Mouse (Mus musculus) intestine, embryonic 16.5 days (tissue): Measurements from ENCODE around the gene Hmga1. TPM values are rescaled to one million over a fixed set of nuclear protein-coding genes. Genes with fewer than 3 reads are reported as not detected.

Experiments
- ATAC-seq: fragments of 200-750 bp; cut with Nextera tagmentation; 2 replicates; pipeline ENCODE4 v1.8.0; 2017; ENCODE audit warnings: moderate TSS enrichment, moderate library complexity
- H3K27ac ChIP-seq: fragments of 300-500 bp; sonication (generic); 2 replicates; pipeline ENCODE4 v1.5.1; 2014; ENCODE audit warnings: mild to moderate bottlenecking, low read length
- H3K27me3 ChIP-seq: fragments of 300-500 bp; sonication (generic); replicated peaks from 2 replicates; pipeline ENCODE4 v1.6.1; 2014; ENCODE audit warnings: low read length, control low read depth, mixed read lengths; ENCODE audit not compliant: control insufficient read depth, insufficient read depth
- H3K36me3 ChIP-seq: fragments of 300-500 bp; sonication (generic); 2 replicates; pipeline ENCODE4 v1.6.1; 2014; ENCODE audit warnings: low read length, control low read depth; ENCODE audit not compliant: control insufficient read depth, insufficient read depth
- H3K4me1 ChIP-seq: fragments of 300-500 bp; sonication (generic); 2 replicates; pipeline ENCODE4 v1.6.1; 2014; ENCODE audit warnings: low read length, control low read depth, mixed read lengths; ENCODE audit not compliant: control insufficient read depth, insufficient read depth
- H3K4me2 ChIP-seq: fragments of 300-500 bp; sonication (generic); 2 replicates; pipeline ENCODE4 v1.6.1; 2014; ENCODE audit warnings: low read depth, low read length, control low read depth
- H3K4me3 ChIP-seq: fragments of 300-500 bp; sonication (generic); 2 replicates; pipeline ENCODE4 v1.5.1; 2014; ENCODE audit warnings: mild to moderate bottlenecking, low read length
- H3K9ac ChIP-seq: fragments of 300-500 bp; sonication (generic); 2 replicates; pipeline ENCODE4 v1.6.1; 2014; ENCODE audit warnings: low read depth, low read length
- H3K9me3 ChIP-seq: fragments of 300-500 bp; sonication (generic); 2 replicates; pipeline ENCODE4 v1.6.1; 2016; ENCODE audit warnings: low read length, control low read depth; ENCODE audit not compliant: control insufficient read depth
- WGBS: fragments of 180-500 bp; shearing (Covaris S2); extraction: QIAGEN DNeasy Blood & Tissue Kit; methylation state at CpG from one replicate; pipeline ENCODE4 v1.1.7; 2014; 5-methylcytosine and 5-hydroxymethylcytosine counted together
- polyA plus RNA-seq: library from polyadenylated mRNA; unstranded; fragments of >200 nt; fragmentation: Nextera tagmentation; extraction: Ambion mirVana; gene quantifications from 2 replicates; pipeline ENCODE4 v1.2.1, GENCODE M21; 2015

The Hmga1 gene
- polyA plus RNA-seq, 1 experiment from 2014 or later, result 319 TPM

- Histone ChIP-seq H3K9ac (no peak overlapping the region), H3K27ac (no peak overlapping the region), H3K36me3 (no peaks in the 10 kb centered on the region), H3K4me1 (peaks cover 10% of the 10 kb centered on the region; the same call in 1 of the 2 replicates), H3K4me2 (no peak overlapping the region), H3K4me3 (no peak overlapping the region), H3K27me3 (no peaks in the 10 kb centered on the region), H3K9me3 (no peaks in the 10 kb centered on the region)
- no peak for ATAC-seq
- WGBS, result 55% methylated on average over 12 of the region's 12 CpGs
These were observed 10.3 kb upstream of the Hmga1 start for GRCm38 (mm10) chr17:27545991-27546390.

GRCm38 (mm10) chr17:27546574-27547085, 9.7 kb upstream of the Hmga1 start:
- no peak for ATAC-seq
- H3K4me3 ChIP-seq, result no peak overlapping the region
- H3K27ac ChIP-seq, result no peak overlapping the region
- H3K27me3 ChIP-seq, result no peaks in the 10 kb centered on the region
- H3K9me3 ChIP-seq, result no peaks in the 10 kb centered on the region
- H3K9ac ChIP-seq, result no peak overlapping the region
- H3K4me2 ChIP-seq, result no peak overlapping the region
- WGBS, result 72% methylated on average over 7 of the region's 7 CpGs
- peaks cover 10% of the 10 kb centered on the region; the same call in 1 of the 2 replicates for H3K4me1 ChIP-seq
- no peaks in the 10 kb centered on the region for H3K36me3 ChIP-seq

GRCm38 (mm10) chr17:27547253-27547868, 8.9 kb upstream of the Hmga1 start:
- no peak overlapping the region for H3K9ac ChIP-seq
- no peaks in the 10 kb centered on the region for H3K9me3 ChIP-seq
- peak; percentile 55 for ATAC-seq
- H3K4me3 ChIP-seq, result no peak overlapping the region
- no peaks in the 10 kb centered on the region for H3K36me3 ChIP-seq
- H3K27me3 ChIP-seq, result no peaks in the 10 kb centered on the region
- 65% methylated on average over 9 of the region's 9 CpGs for WGBS
- no peak overlapping the region for H3K4me2 ChIP-seq
- no peak overlapping the region for H3K27ac ChIP-seq
- peaks cover 10% of the 10 kb centered on the region; the same call in 1 of the 2 replicates for H3K4me1 ChIP-seq

- Histone ChIP-seq H3K4me2 (no peak overlapping the region), H3K36me3 (no peaks in the 10 kb centered on the region), H3K9ac (peak overlapping the region; percentile 45; the same call in 1 of the 2 replicates), H3K4me3 (no peak overlapping the region), H3K27ac (no peak overlapping the region), H3K27me3 (no peaks in the 10 kb centered on the region), H3K9me3 (no peaks in the 10 kb centered on the region), H3K4me1 (0 out of 2 replicates have a peak, but pooled peaks cover 7% of the 10 kb centered on the region)
- ATAC-seq, result no peak
- 65% methylated on average over 8 of the region's 8 CpGs for WGBS
These were observed 7.1 kb upstream of the Hmga1 start for GRCm38 (mm10) chr17:27549234-27549633.

- Histone ChIP-seq H3K4me2 (no peak overlapping the region), H3K27me3 (no peaks in the 10 kb centered on the region), H3K9ac (no peak overlapping the region), H3K4me1 (peaks cover 15% of the 10 kb centered on the region; the same call in 1 of the 2 replicates), H3K9me3 (no peaks in the 10 kb centered on the region), H3K36me3 (no peaks in the 10 kb centered on the region), H3K27ac (no peak overlapping the region), H3K4me3 (no peak overlapping the region)
- ATAC-seq, result no peak
- 68% methylated on average over 10 of the region's 10 CpGs for WGBS
These were observed 4.8 kb upstream of the Hmga1 start for GRCm38 (mm10) chr17:27551393-27551940.

GRCm38 (mm10) chr17:27552215-27553201, 3.8 kb upstream of the Hmga1 start:
- Histone ChIP-seq H3K9me3 (no peaks in the 10 kb centered on the region), H3K36me3 (no peaks in the 10 kb centered on the region), H3K9ac (no peak overlapping the region; the same call in 1 of the 2 replicates), H3K4me1 (peaks cover 13% of the 10 kb centered on the region; the same call in 1 of the 2 replicates), H3K27ac (no peak overlapping the region), H3K27me3 (no peaks in the 10 kb centered on the region), H3K4me2 (no peak overlapping the region), H3K4me3 (no peak overlapping the region)
- WGBS, result 72% methylated on average over 23 of the region's 23 CpGs
- no peak for ATAC-seq

- Histone ChIP-seq H3K4me1 (peaks cover 26% of the 10 kb centered on the region), H3K9me3 (no peaks in the 10 kb centered on the region), H3K4me2 (peak overlapping the region; percentile 90), H3K36me3 (no peaks in the 10 kb centered on the region), H3K9ac (peak overlapping the region; percentile 92), H3K27ac (peak overlapping the region; percentile 96), H3K4me3 (peak overlapping the region; percentile 83), H3K27me3 (no peaks in the 10 kb centered on the region)
- no peak for ATAC-seq
- 53% methylated on average over 20 of the region's 20 CpGs for WGBS
These were observed 2.0 kb upstream of the Hmga1 start for GRCm38 (mm10) chr17:27554062-27554960.

- Histone ChIP-seq H3K27ac (peak overlapping the region; percentile 96), H3K4me3 (peak overlapping the region; percentile 83), H3K9ac (peak overlapping the region; percentile 92), H3K4me1 (peaks cover 28% of the 10 kb centered on the region), H3K27me3 (no peaks in the 10 kb centered on the region), H3K4me2 (peak overlapping the region; percentile 90), H3K36me3 (no peaks in the 10 kb centered on the region), H3K9me3 (no peaks in the 10 kb centered on the region)
- WGBS, result 2% methylated on average over 32 of the region's 39 CpGs
- ATAC-seq, result peak; percentile 49
These were observed 1.2 kb upstream of the Hmga1 start for GRCm38 (mm10) chr17:27555075-27555511.
